Mouse (Mus musculus) brain, embryonic 18.5 days (tissue): ENCODE results near the gene Gabarap.
"Not testable (repeated sequence)": the region's sequence is repeated elsewhere in the genome, so short reads cannot be mapped to it uniquely, and the experiment has no call there.

Source experiments
- DNase-seq: peaks from one replicate; pipeline ENCODE4 v3.0.0-alpha.2; 2012; ENCODE audit warnings: low read depth, low spot score

The Gabarap gene

GRCm38 (mm10) chr11:69998567-69999491 lies 7.9 kb downstream of the Gabarap start:
- DNase-seq = no peak

- DNase-seq = no peak
These were observed 8.7 kb downstream of the Gabarap start for GRCm38 (mm10) chr11:69999666-70000065.

GRCm38 (mm10) chr11:70000396-70000898 lies 9.5 kb downstream of the Gabarap start, which contains the start of gene Dvl2:
Gene Dvl2 (plus strand): TSS chr11:70000595.
- DNase-seq = peak; percentile 92

GRCm38 (mm10) chr11:70001159-70001558 lies 10.2 kb downstream of the Gabarap start:
- no peak for DNase-seq

- no peak for DNase-seq
These were observed 10.9 kb downstream of the Gabarap start for GRCm38 (mm10) chr11:70001865-70002264.

- DNase-seq = no peak
These were observed 11.5 kb downstream of the Gabarap start for GRCm38 (mm10) chr11:70002471-70002870.

- no peak for DNase-seq
These were observed 14.6 kb downstream of the Gabarap start for GRCm38 (mm10) chr11:70005521-70005920.

GRCm38 (mm10) chr11:70010033-70010432 lies 19.1 kb downstream of the Gabarap start:
- DNase-seq = no peak

GRCm38 (mm10) chr11:70010548-70010947 lies 19.6 kb downstream of the Gabarap start:
- no peak for DNase-seq

GRCm38 (mm10) chr11:70010961-70011360 lies 20.0 kb downstream of the Gabarap start:
- DNase-seq = no peak

GRCm38 (mm10) chr11:70012931-70013330 lies 22.0 kb downstream of the Gabarap start:
- no peak for DNase-seq

GRCm38 (mm10) chr11:70013408-70013807 lies 22.5 kb downstream of the Gabarap start:
- no peak for DNase-seq

- no peak for DNase-seq
These were observed 23.1 kb downstream of the Gabarap start for GRCm38 (mm10) chr11:70014051-70014450.

- no peak for DNase-seq
These were observed 24.1 kb downstream of the Gabarap start, which contains the start of gene Acadvl for GRCm38 (mm10) chr11:70014880-70015558. Gene Acadvl (minus strand): TSS chr11:70015411.

GRCm38 (mm10) chr11:70015677-70016076 lies 24.7 kb downstream of the Gabarap start:
- no peak for DNase-seq

- DNase-seq = not testable (repeated sequence)
These were observed 25.2 kb downstream of the Gabarap start for GRCm38 (mm10) chr11:70016177-70016576.

- no peak for DNase-seq
These were observed 25.7 kb downstream of the Gabarap start, which contains the start of gene Dlg4 for GRCm38 (mm10) chr11:70016669-70017068. Gene Dlg4 (plus strand): TSS chr11:70016942.

GRCm38 (mm10) chr11:70017199-70017767 lies 26.3 kb downstream of the Gabarap start:
- DNase-seq = no peak

- DNase-seq = peak; percentile 78
These were observed 27.4 kb downstream of the Gabarap start for GRCm38 (mm10) chr11:70018131-70018990.

- DNase-seq = no peak
These were observed 28.6 kb downstream of the Gabarap start for GRCm38 (mm10) chr11:70019495-70020021.
